ENCODE assay signal across 8 mouse cellular contexts in genomic region chr1:184999780-185000599, GRCm38 (mm10). TPM values are rescaled to one million over a fixed set of nuclear protein-coding genes. Genes with fewer than 3 reads are reported as not detected.
A peak's percentile ranks its signal among the peaks of the same experiment; 100 is the strongest.
DNase-seq lines count a peak whose midpoint lies in the region; ATAC-seq and TF ChIP-seq lines count a peak whose summit lies in the region.

No protein-coding gene starts in this region.

- CTCF ChIA-PET in Patski (lab: Charles Lee) = no interaction called here

- H3K4me1 ChIP-seq in forebrain, embryonic 15.5 days = peaks cover 22% of the 10 kb centered on the region
- H3K4me1 ChIP-seq in hindbrain, embryonic 11.5 days (replicated peaks; ENCODE audit: control insufficient read depth, insufficient read depth, low read length) = peaks cover 6% of the 10 kb centered on the region; the same call in 1 of the 2 replicates
- H3K4me1 ChIP-seq in midbrain, embryonic 11.5 days (ENCODE audit: control insufficient read depth, insufficient read depth, low read length) = peaks cover 21% of the 10 kb centered on the region
- peaks cover 9% of the 10 kb centered on the region; the same call in 1 of the 2 replicates for H3K4me1 ChIP-seq in stomach, embryonic 14.5 days (ENCODE audit: control insufficient read depth, insufficient read depth, low read length)

- in situ Hi-C loops in Patski (cut with MboI; ENCODE audit: low pct_unique_long_range_greater_than_20kb) = no loop called here

- peak overlapping the region; percentile 94 for H3K27ac ChIP-seq in forebrain, embryonic 15.5 days (replicated peaks)
- peak overlapping the region; percentile 76 for H3K27ac ChIP-seq in hindbrain, embryonic 11.5 days (ENCODE audit: low read depth, low read length)
- H3K27ac ChIP-seq in midbrain, embryonic 11.5 days (ENCODE audit: low read depth, low read length) = peak overlapping the region; percentile 57
- peak overlapping the region; percentile 33; the same call in 1 of the 2 replicates for H3K27ac ChIP-seq in stomach, embryonic 14.5 days (ENCODE audit: low read length)

- no peak for TF ChIP-seq CTCF in Patski (IDR thresholded peaks at IDR 0.05)

- H3K4me2 ChIP-seq in forebrain, embryonic 15.5 days (replicated peaks) = peak overlapping the region; percentile 56
- peak overlapping the region; percentile 72 for H3K4me2 ChIP-seq in hindbrain, embryonic 11.5 days (replicated peaks; ENCODE audit: low read depth, low read length)
- H3K4me2 ChIP-seq in midbrain, embryonic 11.5 days = peak overlapping the region; percentile 85
- H3K4me2 ChIP-seq in stomach, embryonic 14.5 days (replicated peaks; ENCODE audit: low read depth, low read length) = peak overlapping the region; percentile 67

- peak; percentile 4 for ATAC-seq in Patski
- peak; percentile 83 for ATAC-seq in forebrain, embryonic 15.5 days (replicated peaks)
- ATAC-seq in hindbrain, embryonic 11.5 days (ENCODE audit: low FRiP score) = peak; percentile 75
- ATAC-seq in midbrain, embryonic 11.5 days (ENCODE audit: low FRiP score) = peak; percentile 84
- 0 out of 2 replicates have a peak, but pooled peaks have one; percentile 58 for ATAC-seq in stomach, embryonic 14.5 days (ENCODE audit: insufficient number of reproducible peaks, insufficient read depth, low FRiP score, low read depth)

- H3K9me3 ChIP-seq in forebrain, embryonic 15.5 days = no peaks in the 10 kb centered on the region
- H3K9me3 ChIP-seq in hindbrain, embryonic 11.5 days (ENCODE audit: control insufficient read depth, low read length) = no peaks in the 10 kb centered on the region
- H3K9me3 ChIP-seq in midbrain, embryonic 11.5 days (ENCODE audit: control insufficient read depth, low read length) = no peaks in the 10 kb centered on the region
- H3K9me3 ChIP-seq in stomach, embryonic 14.5 days (ENCODE audit: control insufficient read depth, low read depth, low read length) = no peaks in the 10 kb centered on the region

- POLR2A ChIA-PET in Patski (lab: Charles Lee) = no interaction called here

- H3K4me3 ChIP-seq in forebrain, embryonic 15.5 days = peak overlapping the region; percentile 99
- H3K4me3 ChIP-seq in hindbrain, embryonic 11.5 days (ENCODE audit: low read depth, low read length) = peak overlapping the region; percentile 86
- peak overlapping the region; percentile 88 for H3K4me3 ChIP-seq in midbrain, embryonic 11.5 days (ENCODE audit: low read depth, low read length)
- H3K4me3 ChIP-seq in stomach, embryonic 14.5 days (ENCODE audit: low read depth, low read length) = peak overlapping the region; percentile 71

- DNase-seq in Patski (ENCODE audit: low read depth, low spot score) = no peak
- peak; percentile 70 for DNase-seq in cerebellum, adult 11-12 months
- DNase-seq in hindbrain, embryonic 11.5 days (ENCODE audit: low spot score) = peak; percentile 76
- peak; percentile 54 to 63 for DNase-seq in left cerebral cortex, adult 8-10 months (ENCODE audit: low spot score in 2 of 2)
- DNase-seq in midbrain, embryonic 11.5 days (ENCODE audit: low spot score, missing footprints) = peak; percentile 94
- no peak for DNase-seq in spleen, postnatal 14 days (ENCODE audit: low spot score in 2 of 2)

- H3K27me3 ChIP-seq in Patski = peaks cover 8% of the 10 kb centered on the region
- H3K27me3 ChIP-seq in forebrain, embryonic 15.5 days = no peaks in the 10 kb centered on the region
- H3K27me3 ChIP-seq in hindbrain, embryonic 11.5 days (ENCODE audit: control insufficient read depth, insufficient read depth, low read length) = no peaks in the 10 kb centered on the region
- H3K27me3 ChIP-seq in midbrain, embryonic 11.5 days (ENCODE audit: control insufficient read depth, insufficient read depth, low read length) = no peaks in the 10 kb centered on the region
- H3K27me3 ChIP-seq in stomach, embryonic 14.5 days (ENCODE audit: control insufficient read depth, insufficient read depth, low read length) = no peaks in the 10 kb centered on the region

- H3K9ac ChIP-seq in forebrain, embryonic 15.5 days (replicated peaks) = peak overlapping the region; percentile 99
- peak overlapping the region; percentile 95 for H3K9ac ChIP-seq in hindbrain, embryonic 11.5 days (ENCODE audit: low read depth, low read length)
- H3K9ac ChIP-seq in midbrain, embryonic 11.5 days (ENCODE audit: low read length) = peak overlapping the region; percentile 94
- peak overlapping the region; percentile 91 for H3K9ac ChIP-seq in stomach, embryonic 14.5 days (replicated peaks; ENCODE audit: low read depth, low read length)

- H3K36me3 ChIP-seq in forebrain, embryonic 15.5 days = no peaks in the 10 kb centered on the region
- no peaks in the 10 kb centered on the region for H3K36me3 ChIP-seq in hindbrain, embryonic 11.5 days (ENCODE audit: control insufficient read depth, insufficient read depth, low read length)
- H3K36me3 ChIP-seq in midbrain, embryonic 11.5 days (ENCODE audit: control insufficient read depth, insufficient read depth, low read length) = no peaks in the 10 kb centered on the region
- H3K36me3 ChIP-seq in stomach, embryonic 14.5 days (ENCODE audit: control insufficient read depth, insufficient read depth, low read length) = no peaks in the 10 kb centered on the region

- WGBS in forebrain, embryonic 15.5 days = under 1% methylated on average over 39 of the region's 65 CpGs
- under 1% methylated on average over 34 of the region's 65 CpGs for WGBS in hindbrain, embryonic 11.5 days
- WGBS in midbrain, embryonic 11.5 days = 1% methylated on average over 23 of the region's 65 CpGs
- 1% methylated on average over 44 of the region's 65 CpGs for WGBS in stomach, embryonic 14.5 days

RNA-seq across cellular contexts. Expression of gene Mark1, which starts 0.6 kb away (rescaled TPM):
- polyA plus RNA-seq in Patski (2021) = 8.4 TPM
- 14.6 and 14.7 TPM in 2 replicates for polyA plus RNA-seq in forebrain, embryonic 15.5 days (2015; fragmentation: Nextera tagmentation; extraction: Ambion mirVana)
- polyA plus RNA-seq in hindbrain, embryonic 11.5 days (2014; fragmentation: Nextera tagmentation; extraction: Ambion mirVana) = 5.9 and 6.7 TPM in 2 replicates
- total RNA-seq in left cerebral cortex, adult 8-10 months (2022) = 10 to 100 TPM; 73.2 to 89.2 (median 79.5) TPM
- polyA plus RNA-seq in midbrain, embryonic 11.5 days (2014; fragmentation: Nextera tagmentation; extraction: Ambion mirVana) = 5.3 and 5.8 TPM in 2 replicates
- polyA plus RNA-seq in stomach, embryonic 14.5 days (2014; fragmentation: Nextera tagmentation; extraction: Ambion mirVana) = 3.0 and 3.3 TPM in 2 replicates

Comparison
In these comparisons a context has a peak if more than half of its experiments do, and no peak if none do; other contexts are left out.
1. ATAC-seq: peak in every context shown above with its lines; median percentile 84 in midbrain, embryonic 11.5 days; 83 in forebrain, embryonic 15.5 days; 75 in hindbrain, embryonic 11.5 days; 58 in stomach, embryonic 14.5 days; 4 in Patski.
2. DNase-seq: peak in cerebellum, adult 11-12 months (single experiment), hindbrain, embryonic 11.5 days (single experiment), left cerebral cortex, adult 8-10 months (2 of 2) and midbrain, embryonic 11.5 days (single experiment); none in Patski (single experiment) and spleen, postnatal 14 days (0 of 2).
3. H3K27ac ChIP-seq: peak in every context shown above with its lines; median percentile 94 in forebrain, embryonic 15.5 days; 76 in hindbrain, embryonic 11.5 days; 57 in midbrain, embryonic 11.5 days; 33 in stomach, embryonic 14.5 days.
4. Peak in every context shown above with its lines, with median percentiles within 50 percentile points of each other: H3K4me2 ChIP-seq, H3K4me3 ChIP-seq and H3K9ac ChIP-seq.